Mouse (Mus musculus) Patski (cell line): Measurements from ENCODE around the gene Tmem209. TPM values are rescaled to one million over a fixed set of nuclear protein-coding genes. Genes with fewer than 3 reads are reported as not detected.
A peak's percentile ranks its signal among the peaks of the same experiment; 100 is the strongest.

Experiments
- ATAC-seq: fragments of 100-300 bp; one replicate; pipeline ENCODE4 v1.8.0; 2021
- CTCF ChIA-PET: fragments of 350-600 bp; sonication (Branson Sonifier 250); formaldehyde crosslinking; loops from one replicate; lab custom pipeline; 2022; ENCODE audit warnings: inconsistent platforms; lab: Charles Lee
- POLR2A ChIA-PET: fragments of 350-600 bp; sonication (Branson Sonifier 250); formaldehyde crosslinking; loops from one replicate; lab custom pipeline; 2022; ENCODE audit warnings: antibody characterized with exemption, inconsistent platforms; lab: Charles Lee
- DNase-seq: peaks from one replicate; pipeline ENCODE4 v3.0.0-alpha.2; 2011; ENCODE audit warnings: low read depth, low spot score
- H3K27me3 ChIP-seq: fragments of 371-371 bp; one replicate; pipeline ENCODE4 v1.5.1; 2021
- CTCF ChIP-seq: fragments of 100-300 bp; IDR thresholded peaks from one replicate; pipeline ENCODE4 v1.5.1; 2021
- in situ Hi-C: fragments of 300-500 bp; cut with MboI; formaldehyde crosslinking; loops from 3 replicates; pipeline ENCODE4 v1.11.1; 2018; ENCODE audit warnings: low pct_unique_long_range_greater_than_20kb, mixed read lengths
- polyA plus RNA-seq: library from polyadenylated mRNA; unstranded; gene quantifications from one replicate; pipeline ENCODE4 v1.2.3, GENCODE M21; 2021

Gene Tmem209
- 38.9 TPM for polyA plus RNA-seq

DNA sequence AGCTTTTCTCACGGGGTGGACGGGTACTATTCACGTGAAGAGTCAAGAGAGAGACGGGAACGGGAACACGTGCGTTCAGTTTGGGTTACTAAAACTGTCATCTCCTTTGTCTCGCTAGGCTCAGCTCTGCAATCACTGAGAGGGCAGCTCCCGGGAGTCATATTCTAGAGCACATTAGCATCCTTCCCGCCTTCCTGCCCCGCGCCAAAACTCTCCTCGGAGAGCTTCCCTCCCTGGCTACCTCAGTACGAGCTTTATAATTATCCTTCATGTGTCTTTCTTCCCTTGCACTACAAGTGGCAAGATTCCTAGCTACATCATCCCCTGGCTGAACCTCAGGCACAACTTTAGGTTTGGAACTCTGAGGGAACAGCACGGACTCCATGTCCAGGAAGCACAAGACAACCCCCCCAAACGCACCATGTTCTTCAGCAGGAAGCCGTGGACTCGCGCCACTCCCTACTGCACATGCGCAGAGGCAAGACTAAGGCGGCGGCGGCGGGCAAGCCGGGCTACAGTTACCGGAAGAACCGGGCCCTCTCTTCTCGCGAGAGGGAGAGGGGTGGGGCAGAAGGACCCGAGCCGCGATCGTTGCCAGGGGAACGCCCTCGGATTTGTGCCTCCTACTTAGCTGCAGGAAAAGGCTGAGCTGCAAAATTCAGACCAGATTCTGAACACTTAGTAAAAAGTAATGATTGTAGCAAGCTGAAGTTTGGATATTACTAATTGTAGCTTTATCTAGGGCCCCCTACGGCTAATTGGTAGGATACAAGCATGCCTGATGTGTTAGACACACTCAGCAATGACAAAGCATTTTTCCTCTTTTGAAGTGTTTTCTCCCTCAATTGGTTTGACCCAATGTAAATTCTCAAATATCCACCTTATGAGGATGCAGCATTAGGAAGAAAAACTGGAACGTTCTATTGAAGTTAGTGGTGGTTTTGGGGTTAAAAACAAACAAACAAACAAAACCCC, at the start of gene Tmem209, which contains the start of gene Ssmem1:
TSS of gene Tmem209 (minus strand) at position 519 of the 975 bp plus-strand sequence.
TSS of gene Ssmem1 (plus strand) at position 585 of the 975 bp plus-strand sequence.
- in situ Hi-C loops: no loop called here
- peak; percentile 80 for DNase-seq
- peak; percentile 93 for ATAC-seq
- CTCF ChIA-PET: interaction anchor here (0.7 to 2.6 kb wide), 6 partner anchors 10 to 473 kb away, joined by 3 to 8 read pairs (median 3); no protein-coding TSS in a partner anchor
- no peaks in the 10 kb centered on the region for H3K27me3 ChIP-seq
- TF ChIP-seq CTCF: no peak
- POLR2A ChIA-PET: interaction anchor here (0.6 to 1.0 kb wide), 3 partner anchors 49 to 473 kb away, joined by 3 to 4 read pairs (median 3); no protein-coding TSS in a partner anchor

DNA sequence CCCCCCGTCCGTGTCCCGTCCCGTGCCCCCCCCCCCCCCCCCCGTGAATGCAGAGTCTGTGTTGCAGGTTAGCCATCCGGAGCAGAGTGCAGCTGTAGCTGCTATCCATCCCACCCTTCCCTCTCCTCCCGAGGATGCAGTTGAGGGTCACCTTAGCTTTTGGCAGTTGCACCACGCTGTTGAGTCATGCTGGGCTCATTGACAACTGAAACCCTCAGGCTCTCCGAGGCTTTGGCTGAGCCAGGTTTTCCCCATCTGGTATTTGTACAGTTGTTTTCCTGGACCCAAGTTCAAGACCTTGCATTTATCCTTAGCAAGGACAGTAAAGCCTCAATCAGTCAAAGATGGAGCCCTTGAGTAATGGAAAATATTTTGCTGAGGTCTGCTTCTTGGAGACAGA, 46.5 kb upstream of the Tmem209 start:
- in situ Hi-C loops: no loop called here
- H3K27me3 ChIP-seq: no peaks in the 10 kb centered on the region
- no peak for DNase-seq
- CTCF ChIA-PET: no interaction called here
- no peak for TF ChIP-seq CTCF
- POLR2A ChIA-PET: no interaction called here
- no peak for ATAC-seq

DNA sequence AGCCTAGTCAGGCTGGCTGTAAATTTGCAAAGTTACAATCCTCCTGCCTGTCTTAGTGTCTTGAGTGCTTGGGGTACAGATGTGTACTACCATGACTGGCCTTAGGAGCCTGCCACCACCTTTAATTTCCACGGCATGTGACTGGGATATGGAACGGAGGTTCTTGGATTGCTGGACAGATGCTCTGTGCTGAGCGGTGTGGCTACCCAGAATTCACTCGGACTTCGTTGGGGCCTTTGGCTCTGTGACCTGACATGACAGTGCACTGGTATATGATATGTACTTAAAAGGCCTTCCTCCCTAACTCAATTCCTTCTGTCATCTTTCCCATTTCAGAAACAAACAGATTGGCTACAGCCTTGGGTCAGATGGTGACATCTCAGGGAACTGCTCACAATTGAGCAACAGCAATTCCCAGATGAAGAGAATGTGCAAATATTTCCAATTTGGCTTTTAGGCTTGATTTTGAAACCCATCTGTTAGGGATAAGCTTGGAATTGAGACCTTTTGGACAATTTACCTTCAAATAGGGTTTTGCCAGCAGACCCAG, 45.1 kb upstream of the Tmem209 start:
- in situ Hi-C loops: no loop called here
- ATAC-seq: no peak
- TF ChIP-seq CTCF: no peak
- H3K27me3 ChIP-seq: no peaks in the 10 kb centered on the region
- POLR2A ChIA-PET: interaction anchor here (1.2 kb wide), 1 partner anchor 109 kb away, joined by 3 read pairs; no protein-coding TSS in a partner anchor
- no peak for DNase-seq
- CTCF ChIA-PET: no interaction called here

- no peak for DNase-seq
- ChIA-PET POLR2A (interaction anchor here (1.2 kb wide), 1 partner anchor 109 kb away, joined by 3 read pairs; no protein-coding TSS in a partner anchor), CTCF (interaction anchor here (1.9 kb wide), 1 partner anchor 20 kb away, joined by 7 read pairs; no protein-coding TSS in a partner anchor)
- TF ChIP-seq CTCF: no peak
- ATAC-seq: no peak
- H3K27me3 ChIP-seq: no peaks in the 10 kb centered on the region
- in situ Hi-C loops: no loop called here
Observed at GRCm38 (mm10) chr6:30554092-30554491, 44.5 kb upstream of the Tmem209 start.

DNA sequence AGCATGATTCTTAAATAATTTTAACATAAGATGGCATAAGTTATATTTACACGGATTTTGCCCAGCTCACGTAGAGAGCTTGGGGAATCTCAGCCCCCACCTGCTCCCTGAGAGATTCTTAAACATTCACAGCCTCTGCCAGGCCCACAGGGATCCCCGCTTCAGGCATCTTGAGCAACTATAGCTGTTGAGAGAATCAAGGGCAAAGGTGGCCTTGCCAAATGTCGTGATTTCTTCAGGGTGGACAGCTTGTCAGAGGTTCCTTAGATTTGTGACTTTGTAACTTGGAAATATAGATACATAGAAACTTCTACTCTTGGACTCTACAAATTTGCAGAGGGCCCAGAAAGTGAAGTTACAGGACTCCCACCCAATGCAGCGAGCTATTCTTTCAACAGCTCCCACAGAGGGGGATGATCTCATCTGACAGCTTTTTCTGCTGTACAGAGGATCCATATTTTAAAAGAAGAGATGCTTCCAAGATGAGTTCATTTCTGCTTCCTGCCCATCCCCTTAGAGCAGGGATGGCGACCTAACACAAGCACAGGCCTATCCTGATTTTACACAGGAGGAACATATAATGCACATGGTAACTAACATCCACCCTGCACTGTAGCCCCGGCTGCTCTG, 43.9 kb upstream of the Tmem209 start:
- DNase-seq: no peak
- ChIA-PET POLR2A (interaction anchor here (0.7 kb wide), 1 partner anchor 395 kb away, joined by 3 read pairs; no protein-coding TSS in a partner anchor), CTCF (interaction anchor here (1.7 to 1.9 kb wide), 2 partner anchors 16 to 21 kb away, joined by 4 to 7 read pairs; no protein-coding TSS in a partner anchor)
- in situ Hi-C loops: no loop called here
- H3K27me3 ChIP-seq: no peaks in the 10 kb centered on the region
- no peak for TF ChIP-seq CTCF
- no peak for ATAC-seq

- no peaks in the 10 kb centered on the region for H3K27me3 ChIP-seq
- ChIA-PET POLR2A (interaction anchor here (0.6 kb wide), 1 partner anchor 91 kb away, joined by 3 read pairs; no protein-coding TSS in a partner anchor), CTCF (interaction anchor here (1.4 to 1.9 kb wide), 3 partner anchors 10 to 21 kb away, joined by 3 to 7 read pairs (median 4); no protein-coding TSS in a partner anchor)
- in situ Hi-C loops: no loop called here
- DNase-seq (no peak), ATAC-seq (no peak)
- TF ChIP-seq CTCF: no peak
Observed at GRCm38 (mm10) chr6:30552628-30553027, 43.0 kb upstream of the Tmem209 start.

DNA sequence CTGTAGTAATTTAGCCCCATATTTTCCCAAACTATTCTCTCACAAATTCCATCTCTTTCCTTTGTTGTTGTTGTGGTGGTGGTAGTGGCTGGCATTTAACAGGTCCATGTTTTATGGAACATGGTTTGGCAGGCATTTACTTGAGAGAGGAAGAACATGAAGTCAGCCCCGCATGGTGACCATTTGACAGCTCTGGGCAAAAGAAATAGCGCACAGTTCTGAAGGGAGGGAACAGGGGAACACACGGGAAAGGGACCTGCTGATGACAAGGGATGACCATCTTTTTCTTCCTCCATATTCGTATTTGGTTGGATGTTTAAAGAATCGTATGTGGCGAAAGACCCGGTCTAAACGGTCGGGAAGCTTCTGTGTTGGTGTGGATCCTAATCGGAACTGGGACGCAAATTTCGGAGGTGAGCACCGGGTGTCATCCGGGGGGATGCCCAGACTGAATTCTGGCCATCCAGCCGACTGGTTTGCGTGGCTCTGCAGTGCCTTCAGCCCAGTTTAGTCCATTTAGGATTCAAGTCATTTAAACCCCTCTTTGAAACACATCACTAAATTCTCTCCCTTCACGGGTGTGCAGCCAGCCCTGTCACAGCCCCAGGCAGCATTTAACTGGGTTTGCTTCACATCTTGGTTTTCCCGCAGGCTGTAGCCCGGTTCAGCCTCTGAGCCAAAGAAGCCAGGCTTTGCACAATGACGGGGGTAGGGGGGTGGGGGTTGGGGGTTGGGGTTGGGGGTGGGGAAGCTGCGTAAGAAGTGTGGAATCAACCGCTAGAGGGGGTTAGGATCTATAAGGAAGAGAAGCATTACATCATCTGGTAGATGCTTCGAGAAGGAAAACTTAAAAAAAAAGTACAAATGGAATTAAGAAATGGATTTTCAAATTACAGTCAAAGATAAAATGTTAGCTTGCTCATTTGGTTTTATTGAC, 42.3 kb upstream of the Tmem209 start:
- in situ Hi-C loops: no loop called here
- TF ChIP-seq CTCF: no peak
- POLR2A ChIA-PET: interaction anchor here (0.6 to 0.8 kb wide), 2 partner anchors 90 to 860 kb away, joined by 3 to 7 read pairs; no protein-coding TSS in a partner anchor
- no peak for ATAC-seq
- no peaks in the 10 kb centered on the region for H3K27me3 ChIP-seq
- CTCF ChIA-PET: interaction anchor here (1.4 to 1.7 kb wide), 2 partner anchors 10 to 17 kb away, joined by 3 to 4 read pairs; no protein-coding TSS in a partner anchor
- DNase-seq: no peak

GRCm38 (mm10) chr6:30551193-30551515, 41.6 kb upstream of the Tmem209 start:
- ATAC-seq (no peak), DNase-seq (no peak)
- no peaks in the 10 kb centered on the region for H3K27me3 ChIP-seq

More at GRCm38 (mm10) chr6:30551193-30551515, 41.6 kb upstream of the Tmem209 start:
- POLR2A ChIA-PET: interaction anchor here (0.8 kb wide), 1 partner anchor 859 kb away, joined by 7 read pairs; no protein-coding TSS in a partner anchor
- TF ChIP-seq CTCF: no peak
- in situ Hi-C loops: no loop called here
- CTCF ChIA-PET: no interaction called here
